Mouse (Mus musculus) frontal cortex, adult (tissue): ENCODE results near the gene Tcp1.

ENCODE experiments used
- ATAC-seq: cut with Nextera tagmentation; 2 replicates; pipeline ENCODE4 v1.9.2; 2017; ENCODE audit warnings: mild to moderate bottlenecking, moderate library complexity, mixed read lengths; ENCODE audit not compliant: low TSS enrichment

The Tcp1 gene

DNA sequence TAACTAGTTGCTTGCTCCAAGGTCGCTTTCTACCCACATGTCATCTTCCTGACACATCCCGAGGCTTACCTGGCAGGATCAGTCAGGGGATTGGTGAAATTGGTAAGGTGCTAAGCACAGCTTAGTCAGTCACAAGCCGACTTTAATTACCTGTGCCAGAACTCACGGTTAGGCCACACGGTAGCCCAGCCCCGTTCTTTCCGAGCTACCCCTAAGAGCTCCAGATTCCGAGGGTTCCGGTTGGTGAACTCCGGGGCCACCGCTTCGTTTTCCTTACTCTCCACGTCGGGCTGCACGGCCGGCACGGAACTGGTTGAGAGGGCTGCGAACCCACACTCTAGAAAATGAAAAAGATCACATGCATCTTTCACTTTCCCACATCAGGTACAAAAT is at the start of gene Tcp1:
Gene Tcp1 (plus strand): TSS at position 214 of the 393 bp plus-strand sequence.
- no peak for ATAC-seq

DNA sequence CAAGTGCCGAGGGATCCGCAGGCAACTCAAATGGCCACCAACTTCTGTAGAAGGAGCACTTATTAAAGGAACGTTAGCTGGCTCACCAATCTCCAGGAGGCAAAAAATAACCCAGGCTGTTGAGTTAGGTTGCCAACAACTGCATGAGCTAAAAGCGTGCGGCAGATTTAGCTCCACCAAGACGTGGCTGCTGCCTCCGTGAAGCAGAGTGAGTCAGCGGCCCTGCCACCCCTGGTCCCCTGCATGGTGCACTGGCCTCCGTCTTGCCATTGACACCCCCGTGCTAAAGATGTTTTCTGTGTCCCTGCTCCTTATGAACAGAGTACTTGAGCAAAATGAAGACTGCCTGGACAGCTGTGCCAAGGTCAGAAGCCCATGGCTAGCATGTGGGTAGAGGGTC is 48.6 kb upstream of the Tcp1 start:
- peak; percentile 87 for ATAC-seq

DNA sequence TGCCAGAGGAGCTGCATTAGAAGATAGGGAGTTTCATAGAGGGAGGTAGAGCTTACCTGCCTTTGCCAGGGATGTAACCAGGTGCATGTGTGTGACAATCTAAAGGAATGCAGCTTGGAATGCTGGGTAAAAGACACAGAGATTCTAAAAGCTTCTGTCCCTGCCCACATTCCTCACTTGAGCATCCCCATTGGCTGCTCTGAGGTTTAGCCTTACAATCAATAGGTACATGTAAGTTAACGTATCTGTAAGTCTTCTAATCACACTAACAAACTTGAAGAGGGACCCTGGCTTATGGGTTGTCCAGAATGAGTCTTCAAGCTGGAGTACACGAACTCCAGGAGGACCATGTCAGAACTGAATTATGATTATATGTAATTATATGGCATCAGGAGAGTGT is 47.5 kb upstream of the Tcp1 start, which contains the start of gene Mas1:
Gene Mas1 (minus strand): TSS at position 101 of the 400 bp plus-strand sequence.
- no peak for ATAC-seq

DNA sequence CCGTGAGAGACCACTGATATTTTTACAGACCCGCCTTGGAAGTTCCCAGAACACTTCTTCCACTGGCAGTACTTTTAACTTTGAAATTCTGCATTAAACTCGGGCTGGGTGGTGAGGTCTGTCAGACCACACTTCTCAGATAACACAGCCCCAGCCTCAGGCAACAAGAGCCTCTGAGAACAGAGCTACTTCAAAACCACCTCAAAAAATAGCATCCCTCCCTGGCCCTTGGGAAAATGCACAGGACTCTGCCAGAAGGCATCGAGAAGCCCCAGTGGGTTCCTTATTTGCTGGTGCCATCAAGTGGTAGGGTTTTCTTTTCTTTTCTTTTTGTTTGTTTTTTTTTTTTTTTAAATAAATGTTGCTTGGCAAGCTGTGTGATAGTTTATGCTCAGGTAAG is 46.9 kb upstream of the Tcp1 start:
- ATAC-seq, result no peak

DNA sequence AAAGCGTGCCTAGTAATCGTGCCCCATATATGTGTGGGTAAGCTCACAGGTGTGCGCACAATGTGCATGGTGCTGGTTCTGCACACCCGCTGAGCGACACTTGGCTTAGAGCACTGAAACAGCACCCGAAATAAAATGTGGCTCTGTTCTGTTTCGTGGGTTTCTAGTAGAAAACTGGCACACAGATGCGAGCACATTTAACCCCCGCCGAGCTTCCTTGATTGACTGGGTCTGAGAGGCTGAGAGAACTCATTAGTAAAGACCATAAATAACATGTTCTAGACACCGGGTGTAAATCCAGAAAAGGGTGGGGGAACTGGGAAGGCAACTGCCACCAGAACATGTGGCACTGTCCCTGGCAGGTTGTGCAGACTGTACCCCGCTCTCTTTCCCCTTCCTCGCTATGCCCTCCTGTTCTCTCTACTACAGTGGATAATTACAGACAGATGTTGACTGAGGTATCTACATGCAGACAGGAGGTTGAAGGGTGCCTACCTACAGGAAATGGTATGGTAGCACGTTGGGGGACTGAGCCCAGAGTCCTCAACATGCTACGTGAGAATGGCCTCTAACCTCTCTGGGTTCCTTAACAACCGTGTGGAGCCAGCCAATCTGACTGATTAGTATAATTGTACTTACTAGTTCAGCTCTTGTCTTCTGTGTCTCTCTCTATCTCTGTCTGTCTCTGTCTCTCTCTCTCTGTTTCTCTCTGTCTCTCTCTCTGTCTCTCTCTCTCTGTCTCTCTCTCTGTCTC is 43.0 kb upstream of the Tcp1 start:
- peak; percentile 75 for ATAC-seq

DNA sequence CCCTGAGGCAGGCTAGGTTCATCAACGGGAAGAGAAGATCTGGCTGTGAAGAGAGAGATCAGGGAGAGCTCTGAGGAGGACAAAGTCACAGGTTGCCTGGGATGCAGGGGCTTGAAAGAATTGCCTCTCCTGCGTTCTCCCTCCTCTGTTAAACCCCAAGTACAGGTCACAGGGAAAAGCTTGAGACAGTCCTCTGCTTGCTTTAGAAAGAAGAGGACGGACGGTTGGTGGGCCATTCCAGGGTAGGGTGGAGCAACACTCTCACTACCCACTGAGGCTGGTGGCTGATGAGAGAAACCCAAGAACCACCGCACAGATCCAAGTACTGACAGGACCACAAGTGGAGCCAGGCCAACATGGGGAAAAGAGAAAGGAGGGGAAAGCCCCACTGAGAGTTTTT is 39.8 kb upstream of the Tcp1 start, which contains the start of gene Mrgprh:
Gene Mrgprh (plus strand): TSS at position 301 of the 400 bp plus-strand sequence.
- ATAC-seq, result no peak

DNA sequence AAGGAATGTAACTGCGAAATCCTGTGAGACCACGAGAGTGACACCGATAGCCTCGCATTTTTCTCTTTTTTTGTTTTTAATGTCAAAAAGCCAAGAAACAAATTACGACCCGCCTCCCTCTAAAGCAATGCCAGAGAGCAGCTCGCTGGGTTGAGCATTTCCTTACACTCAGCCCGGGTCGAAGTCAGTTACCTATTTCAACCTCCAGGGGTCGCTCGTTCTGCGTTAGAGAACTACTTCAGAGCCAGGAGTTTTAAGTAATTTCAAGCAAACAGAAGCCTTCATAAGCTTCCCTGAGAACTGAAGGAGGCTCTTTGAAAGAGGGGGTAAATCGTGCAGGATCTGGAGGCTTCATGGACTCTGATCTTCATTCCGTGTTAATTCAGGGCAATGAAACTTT is 35.3 kb upstream of the Tcp1 start:
- ATAC-seq, result peak; percentile 96

DNA sequence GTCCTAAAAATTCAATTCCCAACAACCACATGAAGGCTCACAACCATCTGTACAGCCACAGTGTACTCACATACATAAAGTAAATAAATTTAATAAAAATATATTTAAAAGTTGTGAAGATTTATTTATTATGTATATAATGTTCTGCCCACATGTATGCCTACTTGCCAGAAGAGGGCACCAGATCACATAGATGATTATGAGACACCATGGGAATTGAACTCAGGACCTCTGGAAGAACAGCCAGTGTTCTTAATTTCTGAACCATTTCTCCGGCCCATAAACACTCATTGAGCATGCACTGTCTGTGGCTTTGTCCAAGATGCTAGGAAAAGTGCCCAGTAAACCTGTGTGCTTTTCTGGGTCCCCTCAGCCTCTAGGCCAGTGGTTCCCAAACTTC is 34.3 kb upstream of the Tcp1 start:
- no peak for ATAC-seq

DNA sequence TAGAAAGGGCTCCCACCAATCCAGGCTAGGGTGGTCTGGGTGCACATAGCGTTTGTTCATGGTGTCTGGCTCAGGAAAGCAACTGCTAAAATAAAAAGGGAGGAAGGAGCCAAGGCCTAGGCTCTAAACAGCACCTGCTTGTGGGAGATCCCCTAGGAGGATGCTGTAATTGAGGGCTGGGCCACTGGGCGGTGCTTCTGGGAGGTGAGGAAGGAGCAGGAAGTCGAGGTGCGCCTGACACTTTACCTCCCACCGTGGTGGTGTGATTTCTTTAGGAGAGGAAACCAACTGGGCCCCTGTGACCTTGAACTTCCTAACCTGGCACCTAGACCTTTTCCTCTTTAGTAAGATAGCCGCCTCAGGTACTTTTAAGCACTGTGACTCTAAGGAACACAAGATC is 28.9 kb upstream of the Tcp1 start:
- no peak for ATAC-seq

DNA sequence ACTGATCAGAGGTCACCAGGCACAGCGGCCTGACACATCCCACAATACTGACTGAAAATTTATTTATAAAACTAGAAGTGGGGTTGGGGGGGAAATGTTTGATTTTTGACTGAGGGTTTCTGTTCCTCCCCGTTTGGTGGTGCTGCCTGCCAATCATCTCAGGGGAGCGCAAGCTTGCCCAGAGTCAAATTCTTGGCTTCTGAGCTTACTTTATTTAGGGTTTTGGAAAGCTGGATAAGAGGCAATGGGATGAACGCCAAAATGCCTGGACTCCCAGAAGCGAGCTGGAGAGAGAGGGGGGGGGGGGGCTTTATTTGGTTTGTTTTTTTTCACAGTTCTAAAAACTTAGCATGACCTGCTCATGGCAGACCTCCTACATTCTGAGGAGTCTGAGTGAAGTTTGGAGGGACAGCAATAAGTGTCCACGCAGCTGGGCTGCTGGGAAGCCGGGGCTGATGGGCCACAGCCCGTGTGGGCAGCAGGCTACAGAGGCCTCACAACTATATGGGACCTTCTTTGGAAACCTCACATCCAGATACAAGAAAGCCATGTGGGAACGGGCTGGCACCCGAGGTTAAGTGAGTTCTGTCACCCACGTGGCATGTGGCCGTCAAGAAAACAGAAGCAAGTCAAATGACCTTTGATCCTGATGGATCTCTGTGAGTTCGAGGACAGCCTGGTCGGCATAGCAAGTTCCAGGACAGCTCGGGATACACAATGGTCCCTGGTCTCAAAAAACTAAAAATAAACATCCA is 28.3 kb upstream of the Tcp1 start:
- ATAC-seq, result no peak

DNA sequence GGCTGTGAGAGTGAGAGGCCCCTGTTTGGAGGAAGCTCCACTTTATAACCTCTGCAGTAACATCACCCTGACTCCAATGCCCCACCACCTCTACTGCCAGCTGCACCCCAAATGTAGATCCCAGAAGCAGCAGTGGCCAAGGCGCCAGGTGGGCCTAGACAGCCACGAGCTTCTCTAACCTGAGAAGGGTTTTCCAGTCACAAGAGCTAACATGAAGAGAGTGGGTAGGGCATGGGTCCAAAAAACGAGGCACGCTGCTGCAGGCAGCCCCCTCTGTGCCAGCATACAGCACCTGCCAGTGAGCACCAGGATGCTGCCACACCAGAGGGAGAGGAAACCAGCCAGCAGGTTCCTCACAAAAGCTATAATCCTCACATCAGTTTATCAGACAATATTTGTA is 24.4 kb upstream of the Tcp1 start:
- 0 out of 2 replicates have a peak, but pooled peaks have one; percentile 38 for ATAC-seq

DNA sequence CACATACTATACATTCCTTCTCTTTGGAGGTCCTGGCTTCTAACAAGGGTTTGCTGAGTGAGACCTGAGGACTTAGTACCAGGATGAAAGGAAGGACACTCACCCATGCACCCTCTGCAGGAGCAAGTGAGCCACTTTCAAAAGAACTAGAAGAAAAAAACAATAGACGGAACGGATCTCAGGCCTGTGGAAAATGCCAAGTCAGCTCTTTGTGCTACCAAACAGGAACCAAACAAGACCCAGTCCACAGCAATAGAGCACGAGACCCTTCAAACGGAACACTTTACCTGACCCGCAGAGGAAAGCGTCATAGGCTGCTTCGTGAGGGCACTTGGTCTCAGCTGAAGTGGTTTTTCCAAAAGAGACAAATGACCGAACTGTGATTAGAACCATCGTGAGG is 23.5 kb upstream of the Tcp1 start:
- ATAC-seq, result 0 out of 2 replicates have a peak, but pooled peaks have one; percentile 2

DNA sequence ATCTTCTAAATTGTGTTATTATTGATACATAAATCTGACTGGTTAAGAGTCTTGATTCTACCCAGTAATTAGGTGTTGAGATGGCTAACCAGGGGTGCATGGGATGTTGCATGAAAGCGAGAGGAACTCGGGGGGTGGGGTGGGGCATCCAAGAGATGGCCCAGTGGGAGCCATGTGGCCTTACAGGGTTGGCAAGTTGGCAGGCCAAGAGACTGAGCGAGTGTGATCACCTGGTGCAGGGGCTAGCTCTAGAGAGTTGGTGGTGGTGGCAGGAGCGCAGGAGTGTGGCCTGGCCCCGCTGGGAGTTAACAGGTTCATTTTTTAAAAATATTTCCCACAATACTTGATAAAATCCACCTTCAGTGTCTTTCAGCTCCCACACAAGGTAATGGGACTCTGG is 17.8 kb upstream of the Tcp1 start:
- 0 out of 2 replicates have a peak, but pooled peaks have one; percentile 34 for ATAC-seq

DNA sequence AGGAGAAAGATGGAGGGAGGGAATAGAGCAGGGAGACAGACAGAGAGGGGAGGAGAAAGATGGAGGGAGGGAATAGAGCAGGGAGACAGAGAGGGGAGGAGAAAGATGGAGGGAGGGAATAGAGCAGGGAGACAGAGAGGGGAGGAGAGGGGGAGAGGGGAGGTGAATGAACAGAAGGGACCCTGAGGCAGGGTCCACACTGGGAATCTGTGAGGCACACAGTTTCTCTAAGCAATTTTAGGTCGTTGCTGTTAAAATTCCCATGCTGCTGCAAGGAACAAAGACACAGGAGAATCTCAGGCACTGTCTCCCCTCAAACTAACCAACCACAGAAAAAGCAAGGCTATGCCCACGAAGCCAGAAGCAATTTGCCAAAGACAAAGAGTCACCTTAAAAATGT is 16.9 kb upstream of the Tcp1 start:
- 0 out of 2 replicates have a peak, but pooled peaks have one; percentile 27 for ATAC-seq

DNA sequence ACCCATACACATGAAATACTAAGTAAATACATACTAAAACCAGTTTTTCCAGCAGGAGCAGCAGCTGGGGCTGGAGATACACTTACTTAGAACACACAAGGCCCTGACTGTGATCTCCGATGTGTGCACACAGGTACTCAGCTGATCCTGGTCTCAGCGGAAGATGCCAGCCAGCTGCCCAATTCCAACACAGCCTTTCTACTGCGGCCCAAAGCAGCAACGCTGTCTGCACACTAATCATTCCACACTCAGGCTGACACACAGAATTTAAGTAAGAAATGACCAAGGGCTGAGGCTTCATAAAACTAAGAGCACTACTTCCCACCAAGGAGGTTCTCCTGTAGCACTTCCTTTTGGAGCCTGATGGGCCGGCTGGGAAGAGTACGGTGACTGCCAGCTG is 13.2 kb upstream of the Tcp1 start:
- ATAC-seq, result no peak

DNA sequence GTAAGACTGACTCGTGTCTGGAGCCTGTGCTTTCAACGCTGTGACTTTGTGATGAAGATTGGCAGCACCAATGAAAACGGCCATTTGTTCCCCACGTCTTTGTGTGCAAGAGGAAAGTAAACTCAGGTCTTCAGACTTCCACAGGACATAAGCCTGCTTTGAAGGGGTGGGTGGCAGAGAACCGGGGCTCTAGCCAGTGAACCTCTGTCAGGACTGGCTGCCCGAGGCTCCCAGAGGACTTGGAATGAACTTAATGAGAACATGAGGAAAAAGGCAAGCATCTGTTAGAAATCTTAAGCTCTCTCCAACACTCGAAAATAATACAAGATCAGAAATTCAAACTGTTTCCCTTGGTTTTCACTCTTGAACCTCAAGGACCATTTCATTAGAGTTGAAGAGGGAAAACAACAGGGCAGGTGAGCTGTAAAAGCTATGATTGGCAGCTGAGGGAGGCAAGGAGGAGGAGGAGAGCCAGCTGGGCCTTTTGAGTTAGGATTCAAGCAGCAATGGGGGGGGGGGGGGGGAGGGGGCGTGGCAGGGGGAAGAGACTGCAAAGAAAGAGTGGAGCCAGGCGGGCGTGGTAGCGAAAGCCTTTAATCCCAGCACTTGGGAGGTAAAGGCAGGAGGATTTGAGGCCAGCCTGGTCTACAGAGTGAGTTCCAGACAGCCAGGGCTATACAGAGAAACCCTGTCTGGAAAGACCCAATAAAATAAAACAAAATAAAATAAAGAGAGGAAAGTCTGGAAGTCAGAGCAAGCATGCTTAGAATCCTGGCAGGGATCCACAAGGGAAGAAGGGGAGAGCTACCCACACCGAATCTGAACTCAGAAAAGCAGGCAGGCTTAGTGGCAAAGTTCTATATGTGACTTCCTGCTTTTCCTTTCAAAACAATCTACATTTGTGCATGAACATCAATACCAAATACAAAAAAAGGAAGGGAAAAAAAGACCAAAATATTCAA is 11.8 kb upstream of the Tcp1 start:
- no peak for ATAC-seq

DNA sequence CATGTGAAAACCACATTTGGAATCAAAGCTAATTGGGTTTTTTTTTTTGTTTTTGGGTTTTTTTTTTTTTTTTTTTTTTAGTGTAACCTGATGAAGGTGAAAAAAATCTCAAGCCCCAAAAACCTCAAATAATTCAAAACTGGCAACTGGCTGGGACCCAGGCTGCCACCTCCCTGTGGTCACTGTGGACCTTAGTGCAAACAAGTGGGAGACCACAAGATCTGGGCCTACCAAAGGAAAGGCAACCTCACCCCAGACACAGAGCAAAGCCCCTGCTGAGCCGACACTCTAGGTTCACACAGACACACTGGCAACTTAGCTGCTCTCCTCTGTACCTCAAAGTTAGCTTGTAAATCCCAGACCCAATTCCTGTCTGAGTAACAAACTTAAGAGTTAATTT is 11.2 kb upstream of the Tcp1 start:
- no peak for ATAC-seq

DNA sequence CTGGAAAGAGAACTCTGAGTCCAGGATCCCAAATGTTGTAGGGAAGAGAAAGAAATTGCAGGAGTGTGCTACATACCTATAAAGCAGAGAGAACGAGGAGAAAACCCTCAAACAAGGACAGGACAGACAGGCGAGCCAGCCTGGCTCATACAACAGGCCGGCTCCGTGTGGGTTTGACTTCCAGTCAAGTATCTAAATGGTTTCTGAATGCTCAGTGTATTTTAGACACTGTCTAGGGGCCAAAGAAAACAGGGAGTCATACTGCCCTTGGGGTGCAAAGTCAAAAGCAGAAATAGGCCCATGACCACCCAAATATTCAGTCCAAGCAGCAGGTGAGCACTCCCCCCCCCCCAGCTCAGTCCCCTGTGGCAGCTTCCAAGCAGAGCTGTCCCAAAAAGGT is 9.7 kb upstream of the Tcp1 start:
- no peak for ATAC-seq

DNA sequence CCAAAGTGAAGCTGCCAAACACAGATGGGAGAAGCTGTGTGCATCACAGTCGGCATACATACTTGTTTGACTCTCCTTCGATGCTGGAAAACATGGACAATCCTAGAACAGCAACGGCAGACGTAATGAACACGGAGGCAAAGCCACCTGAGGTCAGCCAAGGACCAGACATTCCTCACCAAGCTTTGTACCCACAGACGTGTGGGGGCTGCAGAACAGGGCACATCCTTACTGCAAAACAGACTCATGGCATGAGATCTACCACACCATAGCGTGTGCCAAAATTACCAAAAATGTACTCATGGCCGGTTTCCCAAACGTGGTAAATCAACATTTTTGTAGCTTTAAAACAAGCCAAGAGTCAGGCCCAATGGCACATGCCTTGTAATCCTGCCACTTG is 9.1 kb upstream of the Tcp1 start:
- peak; percentile 27; the same call in 1 of the 2 replicates for ATAC-seq

DNA sequence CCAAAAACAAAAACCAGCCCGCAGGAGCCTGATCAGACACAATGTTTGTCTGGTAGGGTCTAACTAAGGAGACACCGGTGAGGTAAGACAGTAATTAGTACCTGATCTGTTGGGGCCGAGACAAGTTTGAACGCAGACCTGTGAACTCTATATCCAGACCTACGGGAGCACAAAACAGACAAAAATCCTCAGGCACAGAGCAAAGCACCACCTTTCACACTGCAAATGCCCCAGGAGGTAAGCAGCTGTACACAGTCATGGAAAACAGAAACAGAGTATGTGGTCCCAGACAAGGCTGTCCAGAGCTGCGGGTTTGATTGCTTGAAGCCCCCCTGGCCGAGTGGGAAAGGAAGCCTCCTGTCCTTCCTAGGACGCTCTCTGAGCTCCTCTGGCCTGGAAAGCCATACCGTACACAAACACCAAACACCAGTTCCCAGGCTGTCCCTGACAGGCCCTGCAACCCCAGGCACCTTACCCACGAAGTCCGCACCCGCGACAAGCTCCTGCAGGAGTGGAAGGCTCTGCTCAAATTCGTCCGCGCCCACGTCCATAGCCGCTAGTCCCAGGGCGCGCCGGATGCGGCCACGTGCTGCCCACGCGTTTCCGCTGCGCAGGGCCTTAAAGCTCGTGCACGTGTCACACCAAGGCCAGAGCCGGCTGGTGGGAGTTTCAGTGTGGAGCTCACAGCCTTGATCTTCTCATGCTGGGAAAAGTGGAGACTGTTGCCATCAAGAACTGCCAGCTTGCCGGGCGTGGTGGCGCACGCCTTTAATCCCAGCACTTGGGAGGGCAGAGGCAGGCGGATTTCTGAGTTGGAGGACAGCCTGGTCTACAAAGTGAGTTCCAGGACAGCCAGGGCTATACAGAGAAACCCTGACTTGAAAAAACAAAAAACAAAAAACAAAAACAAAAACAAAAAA is 5.9 kb upstream of the Tcp1 start, which contains the start of gene Pnldc1:
Gene Pnldc1 (minus strand): TSS at position 870 of the 920 bp plus-strand sequence.
- ATAC-seq, result no peak

DNA sequence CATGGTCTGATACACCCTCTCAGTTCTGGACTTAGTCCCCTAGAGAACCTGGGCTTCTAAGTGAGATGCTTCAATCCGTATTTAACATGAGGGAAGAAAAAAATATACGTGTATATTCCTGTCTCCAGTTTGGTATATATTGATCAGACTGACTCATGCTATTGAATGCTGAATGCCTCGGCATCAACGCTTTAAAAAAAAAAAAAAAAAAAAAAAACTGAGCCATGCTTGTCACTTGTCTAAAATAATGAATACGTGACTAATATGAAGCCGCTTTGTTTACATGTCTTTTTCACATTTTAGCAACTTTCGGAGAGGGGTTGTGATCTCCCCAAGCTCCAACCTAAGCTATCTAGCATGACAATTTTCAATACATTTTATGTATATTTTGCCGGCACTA is 5.1 kb upstream of the Tcp1 start:
- ATAC-seq, result no peak
